Mouse (Mus musculus) spleen, adult 2 months (tissue): ENCODE measurements around the gene Ica1. TPM values are rescaled to one million over a fixed set of nuclear protein-coding genes. Genes with fewer than 3 reads are reported as not detected.
A peak's percentile ranks its signal among the peaks of the same experiment; 100 is the strongest.

ENCODE experiments used
- DNase-seq, 2 experiments: peaks; one replicate each; pipeline versions ENCODE4 v3.0.0 to v3.0.0-alpha.2; 2012 to 2021; ENCODE audit warnings: low spot score in 2 of 2, low read depth in 1 of 2
- H3K27ac ChIP-seq: fragments of 200-500 bp; 2 replicates; pipeline ENCODE4 v1.5.1; 2012; ENCODE audit warnings: low read length, inconsistent platforms; ENCODE audit not compliant: insufficient read depth
- H3K27me3 ChIP-seq: fragments of 200-500 bp; 2 replicates; pipeline ENCODE4 v1.6.1; 2012; ENCODE audit warnings: mild to moderate bottlenecking, moderate library complexity, low read length, inconsistent platforms; ENCODE audit not compliant: control insufficient read depth, insufficient read depth
- H3K36me3 ChIP-seq: fragments of 200-500 bp; 2 replicates; pipeline ENCODE4 v1.6.1; 2012; ENCODE audit warnings: mild to moderate bottlenecking, low read length, inconsistent platforms; ENCODE audit not compliant: control insufficient read depth, insufficient read depth
- H3K4me1 ChIP-seq: fragments of 200-500 bp; 2 replicates; pipeline ENCODE4 v1.6.1; 2011; ENCODE audit warnings: inconsistent platforms; ENCODE audit not compliant: control insufficient read depth, insufficient read depth, insufficient read length
- H3K4me3 ChIP-seq: fragments of 200-500 bp; 2 replicates; pipeline ENCODE4 v1.5.1; 2011; ENCODE audit warnings: mild to moderate bottlenecking, inconsistent platforms; ENCODE audit not compliant: insufficient read depth, insufficient read length; ENCODE audit errors: extremely low read depth
- CTCF ChIP-seq: fragments of 200-500 bp; IDR thresholded peaks from 2 replicates; pipeline ENCODE4 v1.5.1; 2011; ENCODE audit warnings: mild to moderate bottlenecking, inconsistent platforms; ENCODE audit not compliant: insufficient read depth, insufficient read length, insufficient replicate concordance; ENCODE audit errors: extremely low read depth
- POLR2A ChIP-seq: fragments of 200-500 bp; IDR thresholded peaks from 2 replicates; pipeline ENCODE4 v1.6.1; 2011; ENCODE audit warnings: low read depth, low read length, inconsistent platforms
- WGBS: fragments of 180-500 bp; shearing (Covaris S2); methylation state at CpG from one replicate; pipeline ENCODE4 v1.1.7; 2018; 5-methylcytosine and 5-hydroxymethylcytosine counted together
- polyA plus RNA-seq: library from polyadenylated mRNA; depleted of rRNA; stranded (reverse); fragments of >200 nt; gene quantifications from 2 replicates; pipeline ENCODE4 v1.2.3, GENCODE M21; 2012

Gene Ica1
- polyA plus RNA-seq, 1 experiment = 1.3 TPM

GRCm38 (mm10) chr6:8648185-8648901 lies 129.9 kb downstream of the Ica1 start:
- peak overlapping the region; percentile 73 for H3K27ac ChIP-seq
- DNase-seq = peak; percentile 18 to 50
- no peaks in the 10 kb centered on the region for H3K27me3 ChIP-seq
- no peak overlapping the region for H3K4me3 ChIP-seq
- TF ChIP-seq CTCF (no peak), POLR2A (no peak)
- no peaks in the 10 kb centered on the region for H3K36me3 ChIP-seq
- H3K4me1 ChIP-seq = peaks cover 12% of the 10 kb centered on the region; the same call in 1 of the 2 replicates
- WGBS = 69% methylated on average over 10 of the region's 10 CpGs

GRCm38 (mm10) chr6:8647513-8648184 lies 130.6 kb downstream of the Ica1 start:
- peak overlapping the region; percentile 33; the same call in 1 of the 2 replicates for H3K27ac ChIP-seq
- no peak overlapping the region for H3K4me3 ChIP-seq
- no peak for TF ChIP-seq CTCF
- no peak for TF ChIP-seq POLR2A
- no peaks in the 10 kb centered on the region for H3K36me3 ChIP-seq
- DNase-seq = no peak
- 82% methylated on average over 7 of the region's 7 CpGs for WGBS
- H3K4me1 ChIP-seq = peaks cover 12% of the 10 kb centered on the region; the same call in 1 of the 2 replicates
- no peaks in the 10 kb centered on the region for H3K27me3 ChIP-seq

GRCm38 (mm10) chr6:8645708-8646107 lies 132.6 kb downstream of the Ica1 start:
- Histone ChIP-seq H3K4me1 (peaks cover 12% of the 10 kb centered on the region; the same call in 1 of the 2 replicates), H3K27ac (no peak overlapping the region), H3K4me3 (no peak overlapping the region), H3K27me3 (no peaks in the 10 kb centered on the region), H3K36me3 (no peaks in the 10 kb centered on the region)
- TF ChIP-seq POLR2A = no peak
- no peak for TF ChIP-seq CTCF
- DNase-seq = no peak
- 77% methylated on average over 2 of the region's 2 CpGs for WGBS

DNA sequence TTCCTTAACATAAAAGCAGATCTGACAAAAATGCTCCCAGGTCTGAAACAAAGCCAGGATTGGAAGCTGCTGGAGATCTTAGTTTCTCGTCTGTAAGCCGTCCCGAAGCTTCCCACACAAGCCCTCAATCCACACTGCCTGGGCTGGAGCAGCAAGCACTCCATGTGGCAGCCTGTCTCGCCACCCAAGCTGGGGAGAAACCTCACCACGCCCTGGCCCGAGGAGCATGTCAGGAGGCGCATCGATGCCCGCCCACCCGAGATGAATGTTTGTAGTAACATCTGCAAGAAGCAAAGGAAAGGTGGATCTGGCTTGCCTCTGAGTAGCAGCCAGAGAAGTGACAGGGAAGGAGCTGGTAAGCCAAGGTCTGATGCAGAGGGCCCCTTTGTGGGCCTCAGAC lies 133.6 kb downstream of the Ica1 start:
- Histone ChIP-seq H3K27me3 (no peaks in the 10 kb centered on the region), H3K27ac (no peak overlapping the region), H3K36me3 (no peaks in the 10 kb centered on the region), H3K4me1 (peaks cover 13% of the 10 kb centered on the region; the same call in 1 of the 2 replicates), H3K4me3 (no peak overlapping the region)
- TF ChIP-seq POLR2A = no peak
- no peak for TF ChIP-seq CTCF
- WGBS = 95% methylated on average over 10 of the region's 10 CpGs
- DNase-seq = no peak

DNA sequence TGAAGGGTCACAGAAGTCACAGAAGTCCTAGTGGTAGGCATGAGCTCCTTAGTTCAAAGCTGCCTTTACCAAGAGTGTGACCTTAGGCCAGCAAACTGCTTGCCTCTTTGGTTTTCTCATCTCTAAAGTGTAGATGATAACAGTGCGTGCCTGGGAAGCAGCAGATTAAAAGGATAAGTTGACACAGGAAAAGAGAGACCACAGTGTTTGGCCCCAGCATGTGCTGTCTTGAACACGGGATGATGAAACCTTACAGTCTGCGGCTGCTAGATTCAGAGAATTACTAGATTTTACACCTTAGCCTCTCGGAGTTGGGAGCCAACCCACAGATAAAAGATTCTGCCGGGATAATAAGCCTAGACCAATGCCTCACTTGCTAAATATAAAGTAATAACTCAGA lies 137.4 kb downstream of the Ica1 start:
- no peaks in the 10 kb centered on the region for H3K27me3 ChIP-seq
- no peak overlapping the region for H3K4me3 ChIP-seq
- no peak for DNase-seq
- H3K27ac ChIP-seq = no peak overlapping the region
- no peaks in the 10 kb centered on the region for H3K36me3 ChIP-seq
- 89% methylated on average over 5 of the region's 5 CpGs for WGBS
- TF ChIP-seq POLR2A (no peak), CTCF (no peak)
- H3K4me1 ChIP-seq = peaks cover 3% of the 10 kb centered on the region; the same call in 1 of the 2 replicates

GRCm38 (mm10) chr6:8639526-8639925 lies 138.8 kb downstream of the Ica1 start:
- no peak overlapping the region for H3K27ac ChIP-seq
- no peaks in the 10 kb centered on the region for H3K36me3 ChIP-seq
- WGBS = 58% methylated on average over 2 of the region's 2 CpGs
- peaks cover 3% of the 10 kb centered on the region; the same call in 1 of the 2 replicates for H3K4me1 ChIP-seq
- no peaks in the 10 kb centered on the region for H3K27me3 ChIP-seq
- TF ChIP-seq POLR2A = no peak
- no peak for TF ChIP-seq CTCF
- no peak for DNase-seq
- H3K4me3 ChIP-seq = no peak overlapping the region

GRCm38 (mm10) chr6:8638899-8639298 lies 139.4 kb downstream of the Ica1 start:
- WGBS = 60% methylated on average over 4 of the region's 4 CpGs
- no peaks in the 10 kb centered on the region for H3K36me3 ChIP-seq
- H3K27ac ChIP-seq = no peak overlapping the region
- TF ChIP-seq CTCF = no peak
- TF ChIP-seq POLR2A = no peak
- H3K4me3 ChIP-seq = no peak overlapping the region
- H3K4me1 ChIP-seq = peaks cover 3% of the 10 kb centered on the region; the same call in 1 of the 2 replicates
- H3K27me3 ChIP-seq = no peaks in the 10 kb centered on the region
- no peak for DNase-seq
